ENCODE assay signal across 16 mouse cellular contexts in the genomic region with DNA sequence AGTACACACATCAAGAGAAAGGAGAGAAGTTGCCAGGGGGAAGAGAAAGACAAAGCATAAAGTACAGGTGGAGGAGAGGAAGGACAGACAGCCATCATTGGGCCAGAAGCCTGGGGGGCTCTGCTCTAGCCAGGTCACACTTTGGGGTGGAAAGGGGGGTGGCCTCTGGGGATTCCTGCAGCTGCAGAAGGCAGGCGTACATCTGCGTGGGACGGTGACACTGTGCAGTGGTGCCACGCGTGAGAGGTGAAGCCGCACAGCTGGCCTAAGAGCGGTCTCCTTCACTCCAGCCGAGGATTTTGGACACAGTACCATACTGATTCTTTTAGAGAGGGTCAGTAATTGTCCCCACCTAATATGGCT. TPM values are rescaled to one million over a fixed set of nuclear protein-coding genes. Genes with fewer than 3 reads are reported as not detected.
"Had no signal": no experiment of that assay in that cellular context is flagged by ENCODE, and none has a peak within 500 bp of the region (broad histone marks: within the 10 kb centered on the region; RNA-seq: fewer than 3 reads in every experiment).

No protein-coding gene starts in this region.

- H3K27me3 ChIP-seq: limb, embryonic 13.5 days; liver, embryonic 13.5 days; neural tube, embryonic 13.5 days; stomach, embryonic 15.5 days had no signal

- H3K36me3 ChIP-seq: limb, embryonic 13.5 days; midbrain, embryonic 12.5 days; neural tube, embryonic 13.5 days; stomach, embryonic 15.5 days had no signal

- DNase-seq: kidney, adult 9 months; kidney, postnatal 36 days; layer of hippocampus, adult 9-11 months; liver, embryonic 13.5 days; lung, adult 18-20 months; retina, postnatal 1 day; right cerebral cortex, postnatal 4 days; spleen, adult 18-20 months; thymus, adult 2 months; thymus, postnatal 25 days had no signal

- H3K4me3 ChIP-seq: limb, embryonic 13.5 days; liver, embryonic 13.5 days; midbrain, embryonic 12.5 days; neural tube, embryonic 13.5 days; stomach, embryonic 15.5 days had no signal

- ATAC-seq: midbrain, embryonic 16.5 days had no signal

- H3K9ac ChIP-seq: limb, embryonic 13.5 days; liver, embryonic 13.5 days; midbrain, embryonic 12.5 days; neural tube, embryonic 13.5 days; stomach, embryonic 15.5 days had no signal

- H3K9me3 ChIP-seq: limb, embryonic 13.5 days; liver, embryonic 13.5 days; midbrain, embryonic 12.5 days; neural tube, embryonic 13.5 days; stomach, embryonic 15.5 days had no signal

- H3K27ac ChIP-seq: limb, embryonic 13.5 days; liver, embryonic 13.5 days; midbrain, embryonic 12.5 days; neural tube, embryonic 13.5 days; stomach, embryonic 15.5 days had no signal

- H3K4me2 ChIP-seq: limb, embryonic 13.5 days; liver, embryonic 13.5 days; midbrain, embryonic 12.5 days; neural tube, embryonic 13.5 days; stomach, embryonic 15.5 days had no signal

RNA-seq across cellular contexts. Expression of gene Spsb1, which starts 37.8 kb away (rescaled TPM):
- total RNA-seq: megakaryocyte-erythroid progenitor cell, adult 5-6 weeks had no signal
